Mouse (Mus musculus) liver, adult (tissue): Measurements from ENCODE around the gene Chn2.

Experiments used
- GATA4 ChIP-seq: IDR thresholded peaks from 2 replicates; pipeline ENCODE4 v1.6.1; 2014; ENCODE audit warnings: mild to moderate bottlenecking, low read length; ENCODE audit not compliant: insufficient replicate concordance

The Chn2 gene

GRCm38 (mm10) chr6:54055387-54055786 lies 16.0 kb downstream of the Chn2 start:
- TF ChIP-seq GATA4, result no peak

- TF ChIP-seq GATA4, result no peak
Observed at GRCm38 (mm10) chr6:54056548-54057532, 17.5 kb downstream of the Chn2 start.

- no peak for TF ChIP-seq GATA4
Observed at GRCm38 (mm10) chr6:54057661-54058060, 18.3 kb downstream of the Chn2 start.

- no peak for TF ChIP-seq GATA4
Observed at GRCm38 (mm10) chr6:54058837-54059236, 19.5 kb downstream of the Chn2 start.

- no peak for TF ChIP-seq GATA4
Observed at GRCm38 (mm10) chr6:54060258-54060657, 20.9 kb downstream of the Chn2 start.

- TF ChIP-seq GATA4, result peak; percentile 34; the same call in 1 of the 2 replicates
Observed at GRCm38 (mm10) chr6:54061375-54061774, 22.0 kb downstream of the Chn2 start.

GRCm38 (mm10) chr6:54063878-54064277 lies 24.5 kb downstream of the Chn2 start:
- TF ChIP-seq GATA4, result no peak

- no peak for TF ChIP-seq GATA4
Observed at GRCm38 (mm10) chr6:54067380-54067779, 28.0 kb downstream of the Chn2 start.

GRCm38 (mm10) chr6:54068882-54069281 lies 29.5 kb downstream of the Chn2 start:
- no peak for TF ChIP-seq GATA4

- peak; percentile 74; the same call in 1 of the 2 replicates for TF ChIP-seq GATA4
Observed at GRCm38 (mm10) chr6:54070736-54071135, 31.4 kb downstream of the Chn2 start.

GRCm38 (mm10) chr6:54071478-54071877 lies 32.1 kb downstream of the Chn2 start:
- TF ChIP-seq GATA4, result no peak

GRCm38 (mm10) chr6:54074454-54074853 lies 35.1 kb downstream of the Chn2 start:
- no peak for TF ChIP-seq GATA4

GRCm38 (mm10) chr6:54075419-54075818 lies 36.1 kb downstream of the Chn2 start:
- TF ChIP-seq GATA4, result no peak

- TF ChIP-seq GATA4, result no peak
Observed at GRCm38 (mm10) chr6:54076625-54077024, 37.3 kb downstream of the Chn2 start.

- no peak for TF ChIP-seq GATA4
Observed at GRCm38 (mm10) chr6:54078269-54078668, 38.9 kb downstream of the Chn2 start.

- TF ChIP-seq GATA4, result no peak
Observed at GRCm38 (mm10) chr6:54079881-54080280, 40.5 kb downstream of the Chn2 start.
